Mouse (Mus musculus): Measurements from ENCODE around the gene Itpr3.

The Itpr3 gene

DNA sequence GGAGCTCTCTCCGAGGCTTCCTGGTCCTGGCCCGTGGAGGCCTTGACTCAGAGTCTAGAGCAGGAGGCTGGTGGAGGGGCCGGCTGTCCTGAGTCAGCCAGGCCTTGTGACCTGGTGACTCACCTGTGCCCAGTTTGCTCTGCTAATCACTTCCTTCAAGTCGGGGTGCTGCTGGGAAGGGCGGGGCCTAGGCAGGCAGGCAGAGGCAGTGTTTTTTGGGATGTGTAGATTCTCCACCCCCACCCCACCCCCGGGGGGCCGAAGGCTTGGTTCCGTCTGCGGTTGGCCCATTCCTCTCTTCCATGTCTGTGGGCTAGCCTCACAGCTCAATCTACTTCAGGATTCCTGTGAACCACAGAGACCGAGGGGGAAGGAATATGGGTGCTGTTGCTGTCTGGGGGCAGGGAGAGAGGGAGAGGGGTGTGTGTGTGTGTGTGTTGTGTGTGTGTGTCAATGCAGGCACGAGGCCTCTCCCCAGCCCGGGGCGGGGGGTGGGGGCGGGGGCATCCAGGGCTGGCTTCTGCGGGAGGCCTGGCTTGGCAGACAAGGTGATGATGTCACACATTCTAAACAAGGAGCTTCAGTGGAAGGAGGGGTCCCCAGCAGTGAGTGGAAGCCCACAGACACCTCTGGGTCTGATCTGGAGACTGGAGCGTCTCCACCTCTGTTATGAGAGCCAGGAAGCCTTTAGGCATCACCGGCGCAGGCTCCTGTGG lies 18.6 kb upstream of the Itpr3 start:
- no peak for DNase-seq (ENCODE audit: low spot score)

DNA sequence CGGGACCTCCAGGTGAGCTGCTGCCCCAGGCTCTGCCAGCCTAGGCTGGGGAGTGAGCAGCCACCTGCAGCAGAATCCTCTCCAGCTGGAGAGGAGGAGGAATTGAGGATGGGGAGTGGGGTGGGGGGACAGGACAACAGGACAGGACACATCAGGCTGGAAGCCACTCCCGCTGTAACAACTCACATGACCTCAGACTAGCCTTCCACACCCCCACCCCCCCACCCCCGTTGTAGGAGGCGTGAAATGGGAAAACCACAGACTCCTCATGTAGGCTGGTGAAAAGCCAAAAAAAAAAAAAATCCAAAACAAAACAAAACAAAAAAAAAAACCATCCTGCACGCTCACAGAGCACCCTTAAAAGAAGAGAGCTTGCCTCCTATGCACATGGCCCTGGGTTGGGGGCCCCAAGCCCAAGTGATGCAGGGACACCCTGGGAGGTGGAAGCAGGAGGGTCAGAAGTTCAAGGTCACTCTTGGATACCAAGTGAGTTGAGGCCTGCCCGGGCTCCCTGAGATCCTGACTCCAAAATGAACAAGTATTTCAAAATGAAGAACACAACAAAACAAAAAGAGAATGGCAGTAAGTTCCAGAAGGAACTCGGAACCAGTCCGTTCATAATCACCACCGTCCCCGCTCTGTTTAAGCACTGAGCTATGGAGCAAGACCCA lies 17.5 kb upstream of the Itpr3 start:
- no peak for DNase-seq (ENCODE audit: low spot score)

DNA sequence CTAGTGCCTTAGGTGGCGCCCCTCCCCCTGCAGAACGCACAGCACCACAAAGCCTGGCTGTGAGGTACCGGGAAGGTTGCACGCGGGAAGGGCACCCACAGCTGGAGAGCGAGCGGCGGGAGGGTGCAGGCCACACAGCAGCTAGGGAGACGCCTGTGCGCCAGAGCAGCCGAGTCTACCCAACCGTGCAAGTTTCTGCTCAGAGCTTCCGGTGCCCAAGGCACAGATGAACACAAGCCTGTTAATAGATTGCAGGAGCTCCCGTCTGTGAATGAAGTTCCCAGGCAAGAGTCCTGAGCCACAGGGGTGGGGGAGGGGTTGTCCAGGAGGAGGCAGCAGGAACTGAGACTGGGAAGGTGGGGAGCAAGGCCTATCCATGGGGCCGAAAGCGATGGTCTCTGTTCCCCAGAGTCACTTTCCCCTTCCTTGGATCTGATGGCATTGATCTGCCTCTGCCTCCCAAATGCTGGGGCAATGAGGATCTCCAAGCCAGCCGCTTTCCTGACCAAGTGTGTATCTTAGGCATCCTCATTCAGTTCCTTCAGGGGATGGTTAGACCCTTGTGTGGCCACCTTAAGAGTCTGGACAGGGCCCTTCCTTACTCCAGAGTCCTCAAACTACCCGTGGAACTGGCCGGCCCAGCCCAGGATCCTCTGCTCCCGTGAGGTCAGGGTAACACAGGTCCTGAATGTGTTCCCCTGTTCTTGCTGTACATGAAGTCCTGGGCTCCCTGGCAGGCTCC lies 16.6 kb upstream of the Itpr3 start:
- DNase-seq (ENCODE audit: low spot score), result no peak

DNA sequence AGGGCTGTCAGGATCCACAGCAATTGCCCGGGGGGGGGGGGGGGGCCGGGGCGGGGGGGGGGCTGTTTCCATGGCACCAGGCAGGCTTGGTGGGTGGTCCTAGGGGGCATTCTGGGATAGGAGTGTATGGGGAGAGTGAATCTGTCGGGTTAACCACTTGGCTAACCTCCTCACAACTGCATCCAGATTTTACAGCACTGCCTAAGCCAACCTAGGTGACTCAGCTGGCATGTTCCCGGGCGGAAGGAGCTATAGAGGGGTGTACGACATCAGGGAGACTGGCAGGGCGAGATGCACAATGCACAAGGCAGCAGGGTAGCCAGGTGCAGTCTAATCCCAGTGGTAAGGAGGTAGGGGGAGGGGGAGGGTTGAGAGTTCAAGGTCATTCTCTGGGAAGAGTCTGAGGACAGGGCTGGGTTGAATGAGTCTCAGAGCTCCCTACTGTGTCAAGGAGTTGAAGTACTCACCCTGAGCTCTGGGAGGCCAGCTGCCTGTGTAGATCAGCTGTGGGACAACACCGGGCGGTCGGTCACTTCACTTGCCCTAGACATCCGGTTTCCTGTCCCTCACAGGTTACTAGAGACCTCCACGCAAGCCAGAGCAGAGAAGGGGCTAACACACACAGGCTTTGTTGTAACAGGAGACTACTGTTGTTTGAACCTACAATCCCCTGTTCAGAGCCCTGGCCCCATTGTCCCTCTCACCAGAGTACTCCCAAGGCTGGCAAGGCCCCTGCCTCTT lies 15.9 kb upstream of the Itpr3 start:
- no peak for DNase-seq (ENCODE audit: low spot score)

DNA sequence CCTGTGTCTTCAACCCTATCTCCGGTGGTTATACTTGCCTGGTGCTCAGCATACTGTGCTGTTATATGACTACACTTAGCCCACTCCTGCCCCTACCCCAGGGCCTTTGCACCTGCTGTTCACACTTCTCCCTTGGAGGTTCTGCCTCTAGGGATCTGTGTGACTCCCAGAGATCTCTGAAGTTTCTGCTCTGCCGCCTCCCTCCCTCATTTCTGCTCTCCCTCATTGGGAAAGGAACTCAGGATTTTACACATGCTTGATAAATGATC lies 15.4 kb upstream of the Itpr3 start:
- DNase-seq (ENCODE audit: low spot score), result no peak

DNA sequence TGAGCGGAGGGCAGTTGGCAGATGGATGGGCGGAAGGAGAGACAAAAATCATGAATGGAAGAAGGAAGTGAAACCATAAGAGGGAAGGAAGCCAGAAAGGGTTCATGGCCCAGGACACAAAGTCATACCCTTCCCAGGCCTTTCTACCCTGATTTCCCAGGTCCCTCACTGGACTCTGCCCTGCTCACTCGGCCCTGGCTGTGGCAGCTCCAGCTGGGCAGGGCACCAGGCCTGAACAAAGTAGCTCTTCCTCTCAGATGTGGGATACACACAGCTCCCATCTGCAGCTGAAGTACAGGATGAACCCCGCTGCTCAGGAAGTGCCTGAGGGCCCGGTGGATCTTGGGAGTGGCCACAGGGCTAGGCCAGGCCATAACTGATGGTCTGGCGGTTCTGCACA lies 14.3 kb upstream of the Itpr3 start:
- DNase-seq (ENCODE audit: low spot score), result no peak

DNA sequence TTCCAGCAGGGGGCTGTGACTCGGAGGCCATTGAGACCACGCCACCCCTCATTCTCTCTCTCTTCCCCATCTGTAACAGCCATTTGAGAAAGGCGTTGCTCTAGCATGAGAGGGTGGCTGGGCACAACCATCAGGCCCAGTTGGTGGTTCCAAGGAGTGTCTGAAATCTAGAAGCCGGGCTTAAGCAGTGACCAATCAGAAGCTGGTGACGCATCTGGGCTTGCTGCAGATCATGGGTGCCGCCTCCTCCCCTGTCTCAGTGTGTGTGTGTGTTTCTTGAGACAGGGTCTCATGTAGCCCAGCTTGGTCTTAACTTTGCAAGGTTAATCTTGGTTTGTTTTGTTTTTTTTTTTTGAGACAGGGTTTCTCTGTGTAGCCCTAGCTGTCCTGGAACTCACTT lies 11.9 kb upstream of the Itpr3 start:
- DNase-seq (ENCODE audit: low spot score), result no peak

DNA sequence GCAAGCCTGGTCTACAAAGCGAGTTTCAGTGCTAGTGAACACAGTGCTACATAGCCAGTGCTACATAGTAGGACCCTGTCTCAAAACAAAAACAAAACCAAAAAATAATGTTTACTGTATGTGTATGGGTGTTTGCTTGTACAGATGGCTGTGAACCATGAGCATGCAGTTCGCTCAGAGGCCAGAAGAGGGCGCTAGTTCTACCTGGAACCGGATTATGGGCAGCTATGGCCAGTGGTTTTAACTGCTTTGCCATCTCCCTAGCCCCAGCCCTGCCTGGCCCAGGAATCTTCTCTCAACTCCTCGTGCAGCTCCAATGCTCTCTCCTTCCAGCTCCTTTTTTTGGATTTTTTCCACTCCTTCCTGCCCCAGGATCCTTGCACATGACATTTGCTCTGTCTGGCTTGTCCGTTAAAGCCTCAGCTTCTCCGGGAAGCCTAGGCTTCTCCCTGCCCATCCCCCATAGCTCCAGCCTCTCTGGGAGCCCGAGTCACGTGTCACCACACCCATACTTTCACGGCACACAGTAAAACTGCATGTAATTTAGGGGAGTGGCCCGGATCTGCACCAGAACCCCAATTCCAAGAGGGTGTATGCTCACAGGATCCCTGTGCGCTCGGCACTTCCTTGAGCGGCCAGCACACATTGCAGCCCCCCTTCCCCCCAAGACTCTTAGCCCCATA lies 9.2 kb upstream of the Itpr3 start:
- DNase-seq (ENCODE audit: low spot score), result no peak

DNA sequence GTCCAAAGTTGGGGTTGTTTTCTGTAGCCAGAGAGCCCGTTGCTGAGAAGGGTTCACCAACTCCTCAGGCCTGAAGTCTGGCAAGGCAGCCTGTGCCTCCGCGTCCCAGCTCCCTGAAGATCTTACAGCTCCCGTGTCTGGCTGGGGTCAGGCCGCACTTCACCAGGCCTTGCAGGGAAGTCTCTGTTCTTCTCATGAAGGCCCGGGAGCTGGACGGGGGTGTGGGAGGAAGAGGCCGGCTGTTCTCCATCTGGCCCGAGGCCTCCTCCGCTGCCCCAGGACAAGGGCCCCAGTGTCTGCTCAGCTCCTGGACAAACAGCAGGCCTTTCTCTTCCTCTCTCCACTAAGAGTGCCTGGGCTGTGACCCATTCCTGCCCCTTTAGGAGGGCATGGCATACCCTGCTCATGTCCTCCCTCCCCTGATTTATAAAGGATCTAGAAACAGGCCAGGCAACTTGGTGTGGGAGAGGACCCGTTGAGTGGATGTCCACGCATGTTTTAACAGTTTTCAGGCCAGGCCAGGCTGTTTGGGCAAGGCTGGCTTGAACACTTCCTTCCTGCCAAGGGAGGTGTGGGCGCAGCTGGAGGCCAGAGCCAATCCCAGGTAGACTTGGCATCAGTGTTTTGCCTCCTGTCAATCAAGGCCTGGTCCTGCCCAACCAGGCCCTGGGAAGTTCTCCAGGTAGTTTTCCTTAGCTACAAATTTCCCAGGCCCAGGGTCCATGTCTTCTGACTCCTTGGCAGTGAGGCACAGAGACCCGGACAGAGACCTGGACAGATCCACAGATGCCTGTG lies 8.5 kb upstream of the Itpr3 start:
- DNase-seq (ENCODE audit: low spot score), result peak; percentile 42

DNA sequence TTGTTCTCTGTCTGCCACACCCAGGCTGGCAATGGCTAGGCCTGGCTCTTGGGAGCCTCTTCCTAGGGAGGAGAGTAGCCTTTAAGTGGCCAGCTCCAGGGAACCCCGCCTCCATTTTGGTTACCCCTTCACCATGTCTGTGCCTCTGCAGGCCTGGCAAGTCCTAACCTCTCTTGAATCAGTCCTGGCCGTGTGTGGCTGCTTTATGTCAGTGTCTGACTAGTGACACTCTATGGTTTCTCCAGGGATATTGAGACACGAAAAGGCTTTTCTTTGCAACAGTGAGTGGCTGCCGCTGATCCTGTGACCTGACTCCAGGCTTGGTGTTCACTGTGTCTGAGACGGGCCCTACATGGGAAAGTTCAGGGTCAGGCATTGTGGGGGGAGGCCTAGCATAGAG lies 6.3 kb upstream of the Itpr3 start:
- no peak for DNase-seq (ENCODE audit: low spot score)

DNA sequence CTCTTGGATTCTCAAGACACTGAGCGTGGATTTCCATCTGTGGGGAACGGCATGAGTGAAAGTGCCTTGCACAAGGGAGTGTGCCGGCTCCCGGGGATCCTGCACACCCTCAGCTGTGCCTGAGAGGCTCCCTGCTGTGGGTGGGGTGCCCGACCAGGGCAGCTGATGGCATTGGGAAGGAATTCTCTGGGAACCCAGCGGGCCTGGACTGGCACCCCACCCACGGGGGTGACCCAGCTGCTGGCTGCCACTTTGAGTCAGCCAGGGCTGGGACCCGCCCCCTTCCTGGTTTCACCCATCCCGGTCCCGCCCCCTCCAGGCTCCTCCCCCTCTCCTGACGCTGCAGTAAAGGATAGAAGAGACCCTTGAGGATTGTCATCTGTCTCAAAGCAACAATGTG lies 5.6 kb upstream of the Itpr3 start:
- no peak for DNase-seq (ENCODE audit: low spot score)

DNA sequence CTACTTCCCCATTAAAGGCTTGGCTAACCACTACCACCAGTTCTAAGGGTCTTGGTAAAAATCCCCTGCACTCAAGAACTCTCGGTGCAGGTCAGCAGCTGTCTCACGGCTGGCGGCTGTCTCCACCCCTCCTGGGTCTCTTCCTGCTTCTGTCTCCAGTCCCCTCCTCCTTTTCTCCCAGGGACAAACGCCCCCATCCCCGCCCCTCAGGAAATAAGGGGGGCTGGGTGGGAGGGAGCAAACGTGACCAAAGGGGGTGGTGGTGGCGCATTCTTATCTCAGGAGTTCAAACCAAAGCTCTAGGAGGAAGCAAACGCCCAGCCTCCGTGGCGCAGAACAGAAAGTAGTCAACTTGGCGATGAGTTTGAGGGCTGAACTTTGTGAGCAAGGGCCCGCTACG lies 934 bp upstream of the Itpr3 start:
- no peak for DNase-seq (ENCODE audit: low spot score)

DNA sequence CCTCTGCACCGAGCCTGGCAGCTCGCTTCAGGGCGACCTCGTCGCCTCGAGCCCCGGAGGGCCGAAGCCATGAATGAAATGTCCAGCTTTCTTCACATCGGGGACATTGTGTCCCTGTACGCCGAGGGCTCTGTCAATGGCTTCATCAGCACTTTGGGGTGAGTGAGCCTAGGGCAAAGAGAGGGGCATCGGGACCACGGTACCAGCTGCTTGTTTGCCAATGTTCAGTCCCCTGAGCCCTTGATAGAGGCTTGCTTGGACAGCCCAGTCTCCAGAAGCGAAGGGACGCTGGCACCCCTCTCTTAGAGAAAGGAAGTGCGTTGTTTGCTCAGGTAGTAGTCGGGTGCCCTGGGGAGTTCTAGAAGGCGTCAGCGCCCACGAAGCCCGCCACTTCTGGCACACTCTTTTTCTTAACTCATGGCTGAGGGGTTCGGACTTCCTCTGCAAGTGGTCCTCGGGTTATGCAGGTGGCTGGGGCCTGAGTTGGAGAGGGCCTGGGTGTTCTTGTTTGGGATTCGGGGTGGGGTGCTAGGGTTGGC lies 482 bp downstream of the Itpr3 start:
- no peak for DNase-seq (ENCODE audit: low spot score)

DNA sequence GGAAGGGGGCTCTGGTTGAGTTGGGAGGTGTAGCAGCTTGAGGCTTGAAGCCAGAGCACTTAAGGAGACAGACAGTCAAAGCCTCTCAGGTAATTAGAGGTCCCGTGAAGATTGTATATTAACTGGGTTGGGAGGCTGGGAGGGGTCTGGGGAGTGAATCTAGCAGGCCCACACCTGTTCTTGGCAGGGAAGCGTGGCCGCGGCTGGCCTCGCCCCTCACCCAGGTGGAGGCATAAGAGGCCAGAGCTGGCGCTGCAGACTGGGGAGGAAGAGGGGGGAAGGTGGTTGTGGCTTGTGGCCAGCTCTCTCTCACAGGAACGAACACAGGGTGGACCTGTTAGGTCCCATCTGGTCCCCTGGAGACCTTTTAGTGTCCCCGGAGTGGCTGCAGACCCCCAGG lies 3.6 kb downstream of the Itpr3 start:
- DNase-seq (ENCODE audit: low spot score), result no peak

DNA sequence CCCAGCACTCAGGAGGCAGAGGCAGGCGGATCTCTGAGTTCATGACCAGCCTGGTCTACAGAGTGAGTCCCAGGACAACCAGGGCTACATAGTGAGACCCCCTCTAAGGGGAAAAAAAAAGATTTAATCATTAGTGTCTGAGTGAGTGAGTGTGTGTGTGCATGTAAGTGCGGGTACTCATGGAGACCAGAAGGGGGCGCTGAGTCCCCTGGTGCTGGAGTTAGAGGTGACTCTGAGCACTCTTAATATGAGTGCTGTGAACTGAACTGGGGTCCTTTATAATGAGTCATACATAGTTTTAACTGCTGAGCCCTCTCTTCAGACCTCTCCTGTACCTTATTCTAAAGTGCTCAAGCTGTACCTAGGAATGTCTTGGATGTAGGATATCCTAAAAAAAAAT lies 4.6 kb downstream of the Itpr3 start:
- DNase-seq (ENCODE audit: low spot score), result no peak

DNA sequence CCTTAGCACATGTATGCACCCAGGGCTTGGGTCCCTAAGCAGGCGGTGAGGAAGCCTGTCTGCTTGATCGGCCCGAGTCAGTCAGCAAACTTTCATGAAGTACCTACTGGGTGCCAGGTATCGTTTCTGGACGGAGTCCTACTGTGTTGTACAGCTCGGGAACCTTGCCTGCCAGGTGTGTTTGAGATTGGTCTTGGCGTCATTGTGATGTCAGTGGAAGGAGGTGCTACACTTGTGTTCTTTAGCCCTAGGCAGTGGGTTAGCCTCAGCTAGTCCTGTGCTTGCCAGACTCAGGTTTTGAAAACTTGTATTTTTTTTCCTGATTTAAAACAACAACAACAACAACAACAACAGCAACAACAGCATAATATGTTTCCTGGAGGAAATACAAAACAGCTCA lies 5.6 kb downstream of the Itpr3 start:
- DNase-seq (ENCODE audit: low spot score), result no peak

DNA sequence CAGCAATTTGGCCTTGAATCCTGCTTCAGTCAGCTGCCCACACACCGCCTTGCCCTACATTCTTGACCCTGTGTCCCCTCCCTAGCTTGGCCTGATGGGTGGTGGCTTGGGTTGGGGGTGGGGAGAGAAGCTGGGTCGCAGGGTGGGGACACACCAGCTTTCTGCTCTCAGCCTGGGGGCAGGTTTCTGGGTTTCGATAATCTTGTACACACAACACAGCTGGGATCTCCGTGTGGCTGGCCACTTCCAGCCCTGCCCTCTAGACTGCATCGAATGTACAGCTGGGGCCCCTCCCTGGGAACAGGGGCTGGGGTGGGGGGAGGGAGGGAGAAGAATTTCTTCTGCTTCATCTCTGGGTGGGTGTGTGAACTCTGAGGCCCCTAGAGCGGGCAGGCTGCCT lies 6.6 kb downstream of the Itpr3 start:
- no peak for DNase-seq (ENCODE audit: low spot score)

DNA sequence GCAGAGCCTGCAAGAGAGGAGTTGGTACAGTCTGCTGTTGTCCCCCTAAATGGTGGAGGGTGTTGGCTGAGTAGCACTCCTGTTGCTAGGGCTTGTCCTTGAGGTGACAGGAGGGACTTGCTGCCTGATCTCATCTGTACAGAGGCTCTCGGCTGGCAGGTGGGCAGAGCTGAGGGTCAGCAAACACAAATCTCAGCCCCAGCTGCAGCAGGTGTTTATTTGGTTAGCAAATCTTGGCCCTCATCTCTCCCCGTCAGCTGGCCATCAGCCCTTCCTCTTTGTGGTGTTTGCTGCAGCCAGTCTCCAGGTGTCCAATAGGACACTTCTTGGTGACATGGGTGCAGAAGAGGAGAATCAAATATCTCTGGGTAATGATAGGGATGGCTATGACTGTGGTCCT lies 7.1 kb downstream of the Itpr3 start:
- no peak for DNase-seq (ENCODE audit: low spot score)

DNA sequence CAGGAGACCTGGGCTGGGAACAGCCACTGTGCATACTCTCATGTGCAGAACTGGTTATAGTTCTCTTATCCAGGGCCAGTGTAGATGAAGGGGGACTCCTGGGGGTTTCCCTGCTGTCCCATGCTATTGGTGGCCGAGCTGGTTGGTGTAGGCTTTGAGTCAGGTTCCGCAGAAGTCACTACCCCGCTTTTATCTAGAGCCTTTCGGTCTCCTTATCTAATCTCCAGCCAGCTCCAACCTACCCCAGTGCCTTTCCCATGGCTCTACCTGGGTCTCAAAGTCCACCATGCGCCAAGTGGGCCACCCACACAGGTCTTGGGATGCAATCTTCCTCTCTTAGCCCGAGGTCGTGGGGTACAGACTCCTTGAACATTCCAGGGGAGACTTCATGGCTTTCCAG lies 9.0 kb downstream of the Itpr3 start:
- no peak for DNase-seq (ENCODE audit: low spot score)

DNA sequence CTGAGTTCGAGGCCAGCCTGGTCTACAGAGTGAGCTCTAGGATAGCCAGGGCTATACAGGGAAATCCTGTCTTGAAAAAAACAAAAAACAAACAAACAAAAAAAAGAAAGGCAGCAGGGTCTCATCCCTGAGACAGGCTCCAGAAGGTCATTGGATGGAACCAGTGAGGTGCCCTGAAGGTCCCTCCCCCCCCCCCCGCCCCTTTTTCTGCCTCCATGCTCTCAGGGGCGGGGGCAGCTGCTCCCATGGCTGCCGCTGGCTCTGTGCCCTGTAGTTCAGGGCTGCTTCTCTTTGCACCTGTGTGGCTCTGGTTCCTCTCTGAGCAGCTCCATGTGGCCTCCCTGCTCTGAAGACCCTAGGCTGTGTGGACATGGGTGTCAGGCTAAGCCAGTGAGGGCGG lies 12.0 kb downstream of the Itpr3 start:
- DNase-seq (ENCODE audit: low spot score), result no peak

DNA sequence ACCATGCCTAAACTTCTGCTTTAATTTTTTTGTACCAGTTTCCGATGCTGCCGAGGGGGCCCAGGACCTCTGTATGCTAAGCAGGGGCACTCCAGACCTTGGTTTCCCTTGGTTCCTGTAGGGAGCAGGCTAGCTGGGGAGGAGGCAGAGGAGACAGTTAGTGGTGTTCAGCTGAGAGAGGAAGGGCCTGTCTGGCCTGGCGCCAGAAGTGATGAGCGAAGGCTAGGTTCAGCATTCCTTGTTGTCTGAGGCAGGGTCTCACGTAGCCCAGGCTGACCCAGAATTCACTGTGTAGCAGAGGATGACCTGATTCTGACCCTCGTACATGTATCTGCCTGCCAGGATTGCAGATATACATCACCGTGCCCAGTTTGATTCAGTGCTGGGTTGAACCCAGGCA lies 13.8 kb downstream of the Itpr3 start:
- DNase-seq (ENCODE audit: low spot score), result no peak

Measured in ovary, postnatal 10 days (tissue).